Mouse (Mus musculus) left cerebral cortex, adult 2 months (tissue): Measurements from ENCODE around the gene Clptm1. TPM values are rescaled to one million over a fixed set of nuclear protein-coding genes. Genes with fewer than 3 reads are reported as not detected.

Experiments
- DNase-seq, 2 experiments: peaks; one replicate each; pipeline ENCODE4 v3.0.0; 2021 to 2022; ENCODE audit warnings: low spot score in 2 of 2, mixed read lengths in 1 of 2; ENCODE audit errors: extremely low spot score in 1 of 2
- H3K27ac ChIP-seq: fragments of 200-600 bp; 2 replicates; pipeline ENCODE4 v1.8.1; 2022
- H3K4me3 ChIP-seq: fragments of 200-600 bp; 2 replicates; pipeline ENCODE4 v1.8.1; 2022
- CTCF ChIP-seq: fragments of 200-600 bp; IDR thresholded peaks from 2 replicates; pipeline ENCODE4 v1.8.1; 2022; ENCODE audit warnings: antibody characterized with exemption, mild to moderate bottlenecking, moderate library complexity
- intact Hi-C: fragments of 180-260 bp; cut with DNase I; formaldehyde crosslinking; loops from one replicate; pipeline ENCODE4 v1.15.1; 2025
- total RNA-seq, 2 experiments: library from RNA; stranded (reverse); gene quantifications; 2 replicates each; pipeline ENCODE4 v1.2.3; 2021

The Clptm1 gene
- total RNA-seq, 2 experiments from 2014 or later: 137 to 139 TPM

DNA sequence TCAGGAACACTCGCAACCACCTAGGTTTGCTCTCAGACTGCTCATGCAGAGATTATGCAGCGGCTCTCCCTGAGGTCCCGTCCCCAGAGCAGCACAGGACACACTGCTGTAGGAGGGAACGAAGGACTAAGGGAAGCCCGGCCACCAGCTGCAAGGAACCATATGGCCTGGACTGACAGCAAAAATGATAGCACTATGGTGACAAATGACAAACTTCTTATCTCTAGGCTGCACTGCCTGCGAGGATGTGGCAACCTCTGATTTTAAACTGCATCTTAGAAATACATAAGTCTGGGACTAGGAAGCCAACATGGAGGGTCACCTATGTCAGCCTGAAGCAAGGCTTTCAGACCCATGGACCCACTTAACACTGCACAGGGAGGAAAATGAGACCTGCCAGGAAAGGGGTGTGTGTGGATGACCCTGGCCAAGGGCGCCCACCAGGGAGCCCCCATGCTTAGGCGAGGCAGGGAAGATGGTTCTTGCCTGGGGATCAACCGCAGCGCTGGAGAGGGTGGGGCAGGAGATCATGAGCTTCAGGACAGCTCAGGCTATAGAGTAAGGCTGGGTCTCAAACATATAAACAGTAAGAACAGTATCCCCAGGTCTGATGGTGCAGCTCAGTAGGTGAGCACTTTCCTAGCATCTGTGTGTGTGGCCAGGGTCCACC is 71.6 kb downstream of the Clptm1 start:
- intact Hi-C loops: no loop called here
- H3K4me3 ChIP-seq: no peak overlapping the region
- DNase-seq: no peak
- TF ChIP-seq CTCF: no peak
- no peak overlapping the region for H3K27ac ChIP-seq

DNA sequence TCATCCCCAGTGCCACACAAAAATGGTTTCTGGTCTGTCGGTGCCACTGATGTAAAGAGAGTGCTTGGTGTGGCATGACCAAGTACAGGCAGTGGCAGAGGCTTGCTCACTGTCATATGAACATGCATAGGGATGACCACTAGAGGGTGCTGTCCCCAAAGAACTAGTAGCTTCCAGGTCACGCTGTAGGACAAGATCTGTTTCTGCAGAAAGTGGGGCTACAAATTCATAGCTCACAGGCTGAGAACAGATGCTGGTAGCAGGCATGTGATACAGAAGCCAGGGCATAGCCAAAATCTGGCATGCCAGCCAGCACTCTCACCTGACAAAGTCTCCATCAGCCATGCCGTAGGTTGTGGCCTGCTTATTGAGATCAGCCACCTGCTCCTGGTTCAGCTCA is 74.9 kb downstream of the Clptm1 start:
- DNase-seq: peak; percentile 67 to 68
- H3K4me3 ChIP-seq: no peak overlapping the region
- peak overlapping the region; percentile 62 for H3K27ac ChIP-seq
- intact Hi-C loops: loop anchor here (2.0 kb wide), 1 partner anchor 29 kb away; no protein-coding TSS in a partner anchor
- TF ChIP-seq CTCF: peak; percentile 89

DNA sequence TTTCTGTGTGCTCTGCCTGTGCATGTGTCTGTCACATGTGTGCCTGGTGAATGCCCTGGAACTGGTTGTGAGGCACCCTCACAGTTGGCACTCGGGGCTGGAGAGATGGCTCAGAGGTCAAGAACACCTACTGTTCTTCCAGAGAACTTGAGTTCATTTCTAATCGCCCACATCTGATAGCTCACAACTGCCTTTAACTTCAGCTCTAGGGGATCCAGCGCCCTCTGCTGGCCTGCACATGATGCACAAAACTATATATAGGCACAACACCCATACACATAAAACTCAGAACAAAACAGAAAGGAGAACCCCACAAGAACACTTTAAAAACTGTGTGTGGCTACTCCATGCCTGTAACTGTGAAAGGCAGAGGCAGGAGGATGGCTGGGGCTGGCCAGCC is 75.6 kb downstream of the Clptm1 start:
- Histone ChIP-seq H3K27ac (no peak overlapping the region), H3K4me3 (no peak overlapping the region)
- DNase-seq: peak; percentile 50
- peak; percentile 62 for TF ChIP-seq CTCF
- intact Hi-C loops: loop anchor here (2.0 kb wide), 1 partner anchor 30 kb away; no protein-coding TSS in a partner anchor

GRCm38 (mm10) chr7:19586269-19586668 is 78.6 kb downstream of the Clptm1 start:
- TF ChIP-seq CTCF: no peak
- no peak for DNase-seq
- no peak overlapping the region for H3K27ac ChIP-seq
- intact Hi-C loops: no loop called here
- no peak overlapping the region for H3K4me3 ChIP-seq

Other genes with a start within 250 kb of the Clptm1 start
- gene Mark4, start 206.2 kb downstream of the Clptm1 start, total RNA-seq: 10 to 100 TPM; 79.1 to 79.5 TPM
- gene Exoc3l2, start 201.7 kb downstream of the Clptm1 start, total RNA-seq: under 1 TPM; 0.26 to 0.36 TPM
- 1 to 10 TPM; 6.7 to 7.9 TPM for gene Bloc1s3, start 156.7 kb downstream of the Clptm1 start, total RNA-seq
- 10 to 100 TPM; 16.6 to 18.4 TPM for gene Trappc6a, start 156.6 kb downstream of the Clptm1 start, total RNA-seq
- under 1 TPM; 0.44 to 0.84 TPM for gene Nkpd1, start 147.2 kb downstream of the Clptm1 start, total RNA-seq
- gene Ppp1r37, start 102.0 kb downstream of the Clptm1 start, total RNA-seq: 100 to 1,000 TPM; 148 to 150 TPM
- 1 to 10 TPM; 1.5 to 2.0 TPM for gene Zfp296, start 87.7 kb downstream of the Clptm1 start, total RNA-seq
- 10 to 100 TPM; 50.1 to 50.8 TPM for gene Gemin7, start 87.4 kb downstream of the Clptm1 start, total RNA-seq
- 10 to 100 TPM; 92.7 to 98.3 TPM for gene Clasrp, start 60.5 kb downstream of the Clptm1 start, total RNA-seq
- gene Relb, start 35.6 kb downstream of the Clptm1 start, total RNA-seq: 1 to 10 TPM; 7.2 to 7.7 TPM
- gene Apoc2, start 12.9 kb upstream of the Clptm1 start, total RNA-seq: not detected
- gene Gm44805, start 16.4 kb upstream of the Clptm1 start, total RNA-seq: not detected
- not detected for gene Apoc4, start 16.4 kb upstream of the Clptm1 start, total RNA-seq
- gene Apoc1, start 27.6 kb upstream of the Clptm1 start, total RNA-seq: 1 to 10 TPM; 3.5 to 3.7 TPM
- gene Apoe, start 34.2 kb upstream of the Clptm1 start, total RNA-seq: 1,000 to 10,000 TPM; 1,824 to 1,912 TPM
- gene Tomm40, start 50.4 kb upstream of the Clptm1 start, total RNA-seq: 100 to 1,000 TPM; 117 TPM
- gene Nectin2, start 85.5 kb upstream of the Clptm1 start, total RNA-seq: 1 to 10 TPM; 7.9 to 8.2 TPM
- gene Bcam, start 106.0 kb upstream of the Clptm1 start, total RNA-seq: 10 to 100 TPM; 12.2 to 15.1 TPM
- gene Cblc, start 131.8 kb upstream of the Clptm1 start, total RNA-seq: not detected
- gene Bcl3, start 157.7 kb upstream of the Clptm1 start, total RNA-seq: under 1 TPM; 0.56 to 0.77 TPM
- 1 to 10 TPM; 1.7 to 2.2 TPM for gene Gm19345, start 187.0 kb upstream of the Clptm1 start, total RNA-seq
- gene Ceacam16, start 196.3 kb upstream of the Clptm1 start, total RNA-seq: not detected
- not detected for gene Ceacam19, start 222.9 kb upstream of the Clptm1 start, total RNA-seq